Mouse (Mus musculus) myocyte (in vitro differentiated cells): ENCODE results near the gene Oasl1.

Source experiments
- CEBPB ChIP-seq: IDR thresholded peaks from 2 replicates; pipeline ENCODE4 v1.6.1; 2011; ENCODE audit warnings: mild to moderate bottlenecking, moderate library complexity; ENCODE audit not compliant: poor library complexity, insufficient read depth, severe bottlenecking
- E2F4 ChIP-seq: IDR thresholded peaks from one replicate; pipeline ENCODE4 v1.6.1; 2011; ENCODE audit warnings: mild to moderate bottlenecking, control low read depth, moderate library complexity; ENCODE audit not compliant: insufficient read depth
- MAX ChIP-seq: IDR thresholded peaks from one replicate; pipeline ENCODE4 v1.6.1; 2011; ENCODE audit warnings: low read depth, mild to moderate bottlenecking, control low read depth
- MYOD1 ChIP-seq, 3 experiments: IDR thresholded peaks; one replicate each; pipeline ENCODE4 v1.6.1; 2011; ENCODE audit warnings: control low read depth in 2 of 3, low read depth in 2 of 3, mild to moderate bottlenecking in 2 of 3, moderate library complexity in 1 of 3; ENCODE audit not compliant: insufficient read length in 2 of 3, control insufficient read depth in 1 of 3
- MYOG ChIP-seq, 3 experiments: IDR thresholded peaks; one replicate each; pipeline ENCODE4 v1.6.1; 2011; ENCODE audit warnings: control low read depth in 2 of 3, low read depth in 2 of 3, mild to moderate bottlenecking in 2 of 3; ENCODE audit not compliant: insufficient read length in 2 of 3, control insufficient read depth in 1 of 3, insufficient read depth in 1 of 3
- POLR2A ChIP-seq: IDR thresholded peaks from one replicate; pipeline ENCODE4 v1.6.1; 2011; ENCODE audit warnings: low read depth, mild to moderate bottlenecking, control low read depth, moderate library complexity; ENCODE audit not compliant: insufficient read length
- POLR2AphosphoS2 ChIP-seq: IDR thresholded peaks from one replicate; pipeline ENCODE4 v1.6.1; 2011; ENCODE audit warnings: low read depth, control low read depth; ENCODE audit not compliant: insufficient read length
- REST ChIP-seq: IDR thresholded peaks from one replicate; pipeline ENCODE4 v1.6.1; 2011; ENCODE audit warnings: mild to moderate bottlenecking, control low read depth, moderate library complexity; ENCODE audit not compliant: insufficient read depth, insufficient read length
- SRF ChIP-seq: IDR thresholded peaks from one replicate; pipeline ENCODE4 v1.6.1; 2011; ENCODE audit warnings: low read depth; ENCODE audit not compliant: control insufficient read depth, insufficient read length
- TCF12 ChIP-seq: IDR thresholded peaks from one replicate; pipeline ENCODE4 v1.6.1; 2011; ENCODE audit warnings: mild to moderate bottlenecking, control low read depth; ENCODE audit not compliant: poor library complexity, insufficient read depth, severe bottlenecking
- TCF3 ChIP-seq: IDR thresholded peaks from one replicate; pipeline ENCODE4 v1.6.1; 2011; ENCODE audit warnings: low read depth, control low read depth; ENCODE audit not compliant: insufficient read length
- USF1 ChIP-seq: IDR thresholded peaks from one replicate; pipeline ENCODE4 v1.6.1; 2011; ENCODE audit warnings: low read depth, mild to moderate bottlenecking, control low read depth, moderate library complexity

DNA sequence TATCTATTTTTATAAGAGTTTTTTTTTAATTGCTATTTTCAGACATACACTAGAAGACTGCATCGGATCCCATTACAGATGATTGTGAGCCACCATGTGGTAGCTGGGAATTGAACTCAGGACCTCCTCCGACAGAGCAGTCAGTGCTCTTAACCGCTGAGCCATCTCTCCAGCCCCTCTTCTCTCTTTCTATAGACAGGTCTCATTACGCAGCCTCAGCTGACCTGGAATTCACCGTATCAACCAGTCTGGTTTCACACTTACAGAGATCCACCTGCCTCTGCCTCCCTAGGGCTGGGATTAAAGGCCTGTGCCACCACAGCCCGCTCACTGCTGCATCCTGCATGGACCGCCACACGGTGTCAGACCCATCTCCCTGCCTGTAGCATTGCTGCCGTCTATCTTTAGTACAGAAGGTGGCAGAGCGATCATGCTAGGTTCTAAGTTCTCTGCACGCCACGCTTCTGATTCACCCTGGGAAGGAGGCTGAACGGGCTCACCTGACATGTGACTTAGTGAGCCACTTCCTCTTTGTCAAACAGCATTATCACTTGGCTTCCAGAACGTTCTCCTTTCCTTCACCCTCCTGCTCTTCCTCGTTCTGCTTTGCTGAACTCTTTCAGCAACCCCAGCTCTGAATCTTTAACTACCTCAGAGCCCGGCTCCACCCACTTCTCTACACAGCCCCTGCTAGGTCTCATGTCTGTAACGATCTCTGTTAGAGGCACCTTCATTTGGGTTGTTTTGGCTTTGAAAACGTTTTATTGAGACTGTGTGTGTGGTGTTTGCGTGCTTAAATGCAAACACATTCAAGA is 1.3 kb upstream of the Oasl1 start:
- TF ChIP-seq POLR2A (no peak), TCF3 (no peak), MYOD1 (IDR thresholded peaks at IDR 0.05; ENCODE audit: control insufficient read depth in 1 of 3, insufficient read length in 2 of 3, low read depth in 2 of 3) (no peak), MYOG (IDR thresholded peaks at IDR 0.05; ENCODE audit: control insufficient read depth in 1 of 3, insufficient read depth in 1 of 3, insufficient read length in 2 of 3, low read depth in 2 of 3) (no peak), MAX (no peak), CEBPB (no peak), USF1 (no peak), POLR2AphosphoS2 (no peak), TCF12 (no peak), E2F4 (no peak), REST (no peak), SRF (no peak)
